Mouse (Mus musculus) heart, embryonic 14.5 days (tissue): ENCODE data around the gene Dpf1. TPM values are rescaled to one million over a fixed set of nuclear protein-coding genes. Genes with fewer than 3 reads are reported as not detected.
A peak's percentile ranks its signal among the peaks of the same experiment; 100 is the strongest.

Experiments used
- ATAC-seq: fragments of 200-750 bp; cut with Nextera tagmentation; 2 replicates; pipeline ENCODE4 v1.8.0; 2017; ENCODE audit warnings: low read depth, moderate TSS enrichment; ENCODE audit not compliant: insufficient number of reproducible peaks, insufficient read depth, low FRiP score
- H3K27ac ChIP-seq, 2 experiments: fragments of 200-500 bp in 1 of 2; fragments of 300-500 bp in 1 of 2; sonication (generic) in 1 of 2; replicated peaks in 1 of 2; 2 replicates each; pipeline ENCODE4 v1.5.1; 2012 to 2014; ENCODE audit warnings: low read depth in 2 of 2, low read length in 2 of 2, control low read depth in 1 of 2, mild to moderate bottlenecking in 1 of 2, mixed read lengths in 1 of 2; ENCODE audit not compliant: control insufficient read depth in 1 of 2, insufficient read depth in 1 of 2
- H3K27me3 ChIP-seq: fragments of 300-500 bp; sonication (generic); 2 replicates; pipeline ENCODE4 v1.6.1; 2014; ENCODE audit warnings: mild to moderate bottlenecking, low read length, control low read depth; ENCODE audit not compliant: control insufficient read depth, insufficient read depth
- H3K36me3 ChIP-seq: fragments of 300-500 bp; sonication (generic); 2 replicates; pipeline ENCODE4 v1.6.1; 2014; ENCODE audit warnings: mild to moderate bottlenecking, control low read depth, low read length, mixed read lengths; ENCODE audit not compliant: control insufficient read depth, insufficient read depth
- H3K4me1 ChIP-seq, 2 experiments: fragments of 200-500 bp in 1 of 2; fragments of 300-500 bp in 1 of 2; sonication (generic) in 1 of 2; 2 replicates each; pipeline ENCODE4 v1.6.1; 2012 to 2014; ENCODE audit warnings: low read length in 2 of 2, control low read depth in 1 of 2, mixed read lengths in 1 of 2; ENCODE audit not compliant: control insufficient read depth in 2 of 2, insufficient read depth in 2 of 2
- H3K4me2 ChIP-seq: fragments of 300-500 bp; sonication (generic); 2 replicates; pipeline ENCODE4 v1.6.1; 2014; ENCODE audit warnings: mild to moderate bottlenecking, low read length
- H3K4me3 ChIP-seq, 2 experiments: fragments of 200-500 bp in 1 of 2; fragments of 300-500 bp in 1 of 2; sonication (generic) in 1 of 2; 2 replicates each; pipeline ENCODE4 v1.5.1; 2012 to 2014; ENCODE audit warnings: low read length in 2 of 2, mild to moderate bottlenecking in 2 of 2, control low read depth in 1 of 2, low read depth in 1 of 2, moderate library complexity in 1 of 2; ENCODE audit not compliant: control insufficient read depth in 1 of 2, insufficient read depth in 1 of 2
- H3K9ac ChIP-seq: fragments of 300-500 bp; sonication (generic); 2 replicates; pipeline ENCODE4 v1.6.1; 2014; ENCODE audit warnings: mild to moderate bottlenecking, low read length
- H3K9me3 ChIP-seq: fragments of 300-500 bp; sonication (generic); 2 replicates; pipeline ENCODE4 v1.6.1; 2016; ENCODE audit warnings: low read length, control low read depth; ENCODE audit not compliant: control insufficient read depth
- WGBS: fragments of 180-500 bp; shearing (Covaris S2); extraction: QIAGEN DNeasy Blood & Tissue Kit; methylation state at CpG from one replicate; pipeline ENCODE4 v1.1.7; 2014; 5-methylcytosine and 5-hydroxymethylcytosine counted together
- polyA plus RNA-seq: library from polyadenylated mRNA; unstranded; fragments of >200 nt; fragmentation: Nextera tagmentation; extraction: Ambion mirVana; gene quantifications from 2 replicates; pipeline ENCODE4 v1.2.1, GENCODE M21; 2014

The Dpf1 gene
- polyA plus RNA-seq, 1 experiment from 2014 or later, result 1.5 TPM

DNA sequence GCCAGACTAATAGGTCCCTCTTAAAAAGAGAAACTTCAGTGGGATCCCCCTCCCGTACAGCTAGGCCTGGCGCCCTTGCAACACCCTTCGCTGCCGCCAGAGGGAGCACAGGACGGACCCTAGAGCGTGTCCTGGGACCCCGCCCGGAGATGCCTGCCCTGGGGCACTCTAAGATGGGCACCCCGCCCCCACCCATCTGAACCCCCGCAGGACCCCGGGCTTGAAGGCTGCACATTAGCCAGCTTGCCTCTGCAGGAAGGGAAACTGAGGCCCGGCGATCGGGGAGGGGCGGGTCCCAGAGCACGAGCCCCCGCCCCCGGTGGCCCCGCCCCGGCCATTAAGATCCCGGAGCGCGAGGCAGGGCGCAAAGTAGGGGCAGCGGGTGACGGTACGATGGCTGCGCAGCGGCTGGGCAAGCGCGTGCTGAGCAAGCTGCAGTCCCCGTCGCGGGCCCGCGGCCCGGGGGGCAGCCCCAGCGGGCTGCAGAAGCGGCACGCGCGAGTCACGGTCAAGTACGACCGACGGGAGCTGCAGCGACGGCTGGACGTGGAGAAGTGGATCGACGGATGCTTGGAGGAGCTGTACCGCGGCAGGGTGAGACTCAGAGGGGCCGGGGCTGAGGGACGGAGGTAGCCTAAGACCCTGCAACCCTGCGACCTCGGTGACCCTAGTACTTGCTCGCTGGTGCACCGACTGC lies 14.7 kb upstream of the Dpf1 start, which contains the start of gene Ppp1r14a:
TSS of gene Ppp1r14a (plus strand) at position 367 of the 697 bp plus-strand sequence.
- H3K36me3 ChIP-seq, result no peaks in the 10 kb centered on the region
- WGBS, result 2% methylated on average over 55 of the region's 59 CpGs
- 0 out of 4 replicates have a peak within 1 kb of the TSS, but pooled peaks of 1 of the 2 experiments have one; percentile 14 for H3K27ac ChIP-seq
- H3K9me3 ChIP-seq, result no peaks in the 10 kb centered on the region
- peak within 1 kb of the TSS; percentile 65 for H3K9ac ChIP-seq
- peak; percentile 26; the same call in 1 of the 2 replicates for ATAC-seq
- H3K4me1 ChIP-seq, result peaks cover 14 to 20% of the 10 kb centered on the region in 2 experiments; a peak in 3 of 4 replicates
- peaks cover 21% of the 10 kb centered on the region for H3K27me3 ChIP-seq
- peak within 1 kb of the TSS; percentile 51 to 56 for H3K4me3 ChIP-seq
- peak within 1 kb of the TSS; percentile 83 for H3K4me2 ChIP-seq

DNA sequence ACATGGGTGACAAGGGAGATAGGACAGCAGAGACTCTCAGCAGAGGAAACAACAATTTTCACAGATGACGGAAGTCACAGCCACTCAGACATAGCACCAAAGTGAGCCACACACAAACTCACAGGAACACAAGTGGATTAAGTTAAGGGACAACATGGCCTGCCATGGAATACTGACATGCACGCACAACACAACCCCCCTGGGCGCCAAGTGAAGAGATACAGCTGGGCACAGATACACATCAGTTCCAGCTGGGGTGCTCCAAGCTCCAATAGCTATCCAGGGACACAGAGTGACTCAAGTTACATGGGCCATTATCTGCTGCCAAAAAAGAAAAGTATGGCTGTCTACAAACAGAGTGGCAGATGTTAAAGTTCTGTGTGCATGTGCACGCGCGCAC lies 13.9 kb upstream of the Dpf1 start:
- ATAC-seq, result no peak
- peak overlapping the region; percentile 83 for H3K4me2 ChIP-seq
- 82% methylated on average over 6 of the region's 6 CpGs for WGBS
- peaks cover 21% of the 10 kb centered on the region for H3K27me3 ChIP-seq
- H3K9ac ChIP-seq, result peak overlapping the region; percentile 65
- 0 out of 4 replicates have a peak overlapping the region, but pooled peaks of 1 of the 2 experiments have one; percentile 14 for H3K27ac ChIP-seq
- peaks cover 14 to 20% of the 10 kb centered on the region in 2 experiments; a peak in 3 of 4 replicates for H3K4me1 ChIP-seq
- peak overlapping the region; percentile 51 to 56 for H3K4me3 ChIP-seq
- no peaks in the 10 kb centered on the region for H3K9me3 ChIP-seq
- no peaks in the 10 kb centered on the region for H3K36me3 ChIP-seq

- H3K36me3 ChIP-seq, result no peaks in the 10 kb centered on the region
- H3K27ac ChIP-seq, result peak overlapping the region in 1 of 2 experiments; percentile 57; a peak in 2 of 4 replicates
- peak overlapping the region; percentile 83; the same call in 1 of the 2 replicates for H3K4me2 ChIP-seq
- WGBS, result 58% methylated on average over 11 of the region's 11 CpGs
- peaks cover 21% of the 10 kb centered on the region for H3K27me3 ChIP-seq
- H3K4me3 ChIP-seq, result no peak overlapping the region
- H3K4me1 ChIP-seq, result peaks cover 14 to 20% of the 10 kb centered on the region in 2 experiments; a peak in 3 of 4 replicates
- no peaks in the 10 kb centered on the region for H3K9me3 ChIP-seq
- no peak overlapping the region for H3K9ac ChIP-seq
- ATAC-seq, result no peak
Measured at GRCm38 (mm10) chr7:29290691-29291485, 12.9 kb upstream of the Dpf1 start.

DNA sequence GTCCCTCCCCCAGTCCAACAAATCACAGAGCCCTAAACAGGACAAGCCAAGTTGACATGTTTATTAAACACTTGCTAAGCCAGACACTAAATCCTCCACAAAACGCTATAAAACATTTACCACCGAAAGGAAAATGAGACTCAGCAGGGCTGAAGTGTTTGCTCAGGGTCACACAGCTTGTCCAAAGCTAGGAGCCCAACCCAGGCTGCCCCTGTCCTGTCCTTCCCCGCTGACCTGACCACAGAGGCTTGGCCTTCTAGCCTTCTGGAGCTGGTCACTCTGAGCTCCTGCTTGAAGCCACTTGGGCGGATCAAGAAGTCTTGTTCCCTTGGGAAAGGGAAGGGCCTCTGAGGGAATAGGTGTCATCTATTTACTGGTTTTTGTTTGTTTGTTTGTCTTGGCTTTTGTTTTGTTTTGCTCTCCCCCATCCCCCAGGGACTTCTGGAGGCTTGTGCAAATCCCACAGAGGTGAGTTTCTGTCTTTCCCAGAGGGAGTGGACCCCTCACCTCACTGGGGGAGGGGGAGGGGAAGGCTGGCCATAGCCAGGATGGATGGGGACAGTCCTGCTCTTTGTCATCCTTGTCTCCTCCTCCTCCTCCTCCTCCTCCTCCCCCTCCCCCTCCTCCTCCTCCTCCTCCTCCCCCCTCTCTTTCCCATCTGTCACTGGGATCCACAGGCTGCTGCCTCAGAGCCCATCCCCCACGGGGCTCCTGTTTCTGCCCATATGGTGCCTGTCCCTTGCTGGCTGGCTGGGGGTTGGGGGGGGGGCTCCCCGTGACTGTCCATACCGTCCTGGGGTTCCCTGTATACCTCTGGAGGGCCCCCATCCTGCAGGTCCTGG lies 11.9 kb upstream of the Dpf1 start:
- H3K4me1 ChIP-seq, result peaks cover 14 to 20% of the 10 kb centered on the region in 2 experiments; a peak in 3 of 4 replicates
- ATAC-seq, result no peak
- no peak overlapping the region for H3K9ac ChIP-seq
- peaks cover 15% of the 10 kb centered on the region for H3K27me3 ChIP-seq
- H3K4me3 ChIP-seq, result no peak overlapping the region
- 51% methylated on average over 6 of the region's 7 CpGs for WGBS
- no peaks in the 10 kb centered on the region for H3K36me3 ChIP-seq
- peak overlapping the region; percentile 22 for H3K4me2 ChIP-seq
- peak overlapping the region in 1 of 2 experiments; percentile 75; a peak in 3 of 4 replicates for H3K27ac ChIP-seq
- no peaks in the 10 kb centered on the region for H3K9me3 ChIP-seq

- H3K4me3 ChIP-seq, result no peak overlapping the region
- no peak for ATAC-seq
- no peak overlapping the region; the same call in 1 of the 2 replicates for H3K9ac ChIP-seq
- peaks cover 14 to 20% of the 10 kb centered on the region in 2 experiments; a peak in 3 of 4 replicates for H3K4me1 ChIP-seq
- H3K27me3 ChIP-seq, result peaks cover 12% of the 10 kb centered on the region
- H3K27ac ChIP-seq, result peak overlapping the region; percentile 46 to 75
- H3K36me3 ChIP-seq, result no peaks in the 10 kb centered on the region
- peak overlapping the region; percentile 22 for H3K4me2 ChIP-seq
- H3K9me3 ChIP-seq, result no peaks in the 10 kb centered on the region
- WGBS, result 24% methylated on average over 8 of the region's 8 CpGs
Measured at GRCm38 (mm10) chr7:29292458-29293098, 11.2 kb upstream of the Dpf1 start.

- H3K9ac ChIP-seq, result peak overlapping the region; percentile 16; the same call in 1 of the 2 replicates
- H3K4me3 ChIP-seq, result no peak overlapping the region
- no peak overlapping the region for H3K4me2 ChIP-seq
- H3K36me3 ChIP-seq, result no peaks in the 10 kb centered on the region
- peaks cover 13% of the 10 kb centered on the region for H3K27me3 ChIP-seq
- 51% methylated on average over 19 of the region's 19 CpGs for WGBS
- peak overlapping the region; percentile 46 to 75 for H3K27ac ChIP-seq
- peaks cover 14 to 20% of the 10 kb centered on the region in 2 experiments; a peak in 3 of 4 replicates for H3K4me1 ChIP-seq
- no peaks in the 10 kb centered on the region for H3K9me3 ChIP-seq
- ATAC-seq, result no peak
Measured at GRCm38 (mm10) chr7:29293131-29294065, 10.4 kb upstream of the Dpf1 start.
